Mouse (Mus musculus): ENCODE measurements at regions not wholly inside any gene's neighbourhood (a gene's known extent, or its start where the extent isn't known, plus 50 kb on each side); places are given as distances from the start of the nearest gene placed in this dataset.

GRCm38 (mm10) chr2:114808046-114808445 lies 153.3 kb upstream of the Dph6 start:
- Histone ChIP-seq H3K4me1 (replicated peaks; ENCODE audit: low read depth, low read length) (no peaks in the 10 kb centered on the region), H3K4me3 (replicated peaks; ENCODE audit: low read length) (no peak overlapping the region), H3K36me3 (ENCODE audit: insufficient read depth, low read length) (no peaks in the 10 kb centered on the region), H3K9me3 (ENCODE audit: low read length) (no peaks in the 10 kb centered on the region), H3K27me3 (ENCODE audit: insufficient read depth, low read length) (no peaks in the 10 kb centered on the region)
- TF ChIP-seq POU5F1 (IDR thresholded peaks at IDR 0.05; ENCODE audit: borderline replicate concordance, low read length) (no peak), CTCF (conservative IDR thresholded peaks at IDR 0.05; ENCODE audit: low read length) (no peak), NANOG (IDR thresholded peaks at IDR 0.05; ENCODE audit: borderline replicate concordance, low read length) (no peak)

GRCm38 (mm10) chr2:114812141-114812902 lies 157.6 kb upstream of the Dph6 start:
- Histone ChIP-seq H3K9me3 (ENCODE audit: low read length) (no peaks in the 10 kb centered on the region), H3K27me3 (ENCODE audit: insufficient read depth, low read length) (no peaks in the 10 kb centered on the region), H3K4me3 (replicated peaks; ENCODE audit: low read length) (no peak overlapping the region), H3K36me3 (ENCODE audit: insufficient read depth, low read length) (no peaks in the 10 kb centered on the region), H3K4me1 (replicated peaks; ENCODE audit: low read depth, low read length) (no peaks in the 10 kb centered on the region)
- TF ChIP-seq NANOG (IDR thresholded peaks at IDR 0.05; ENCODE audit: borderline replicate concordance, low read length) (no peak), POU5F1 (IDR thresholded peaks at IDR 0.05; ENCODE audit: borderline replicate concordance, low read length) (no peak), CTCF (conservative IDR thresholded peaks at IDR 0.05; ENCODE audit: low read length) (no peak)

GRCm38 (mm10) chr2:114812903-114813290 lies 158.1 kb upstream of the Dph6 start:
- Histone ChIP-seq H3K27me3 (ENCODE audit: insufficient read depth, low read length) (no peaks in the 10 kb centered on the region), H3K36me3 (ENCODE audit: insufficient read depth, low read length) (no peaks in the 10 kb centered on the region), H3K4me3 (replicated peaks; ENCODE audit: low read length) (no peak overlapping the region), H3K4me1 (replicated peaks; ENCODE audit: low read depth, low read length) (no peaks in the 10 kb centered on the region), H3K9me3 (ENCODE audit: low read length) (no peaks in the 10 kb centered on the region)
- TF ChIP-seq POU5F1 (IDR thresholded peaks at IDR 0.05; ENCODE audit: borderline replicate concordance, low read length) (no peak), CTCF (conservative IDR thresholded peaks at IDR 0.05; ENCODE audit: low read length) (no peak), NANOG (IDR thresholded peaks at IDR 0.05; ENCODE audit: borderline replicate concordance, low read length) (no peak)

GRCm38 (mm10) chr2:114822657-114823056 lies 167.9 kb upstream of the Dph6 start:
- no peak for TF ChIP-seq POU5F1 (IDR thresholded peaks at IDR 0.05; ENCODE audit: borderline replicate concordance, low read length)
- TF ChIP-seq CTCF (conservative IDR thresholded peaks at IDR 0.05; ENCODE audit: low read length), result no peak
- TF ChIP-seq NANOG (IDR thresholded peaks at IDR 0.05; ENCODE audit: borderline replicate concordance, low read length), result no peak
- no peak overlapping the region for H3K4me3 ChIP-seq (replicated peaks; ENCODE audit: low read length)
- H3K36me3 ChIP-seq (ENCODE audit: insufficient read depth, low read length), result no peaks in the 10 kb centered on the region
- H3K27me3 ChIP-seq (ENCODE audit: insufficient read depth, low read length), result no peaks in the 10 kb centered on the region
- no peaks in the 10 kb centered on the region for H3K4me1 ChIP-seq (replicated peaks; ENCODE audit: low read depth, low read length)
- no peaks in the 10 kb centered on the region for H3K9me3 ChIP-seq (ENCODE audit: low read length)

GRCm38 (mm10) chr2:114828192-114828591 lies 173.4 kb upstream of the Dph6 start:
- H3K4me3 ChIP-seq (replicated peaks; ENCODE audit: low read length), result no peak overlapping the region
- H3K27me3 ChIP-seq (ENCODE audit: insufficient read depth, low read length), result no peaks in the 10 kb centered on the region
- no peak for TF ChIP-seq CTCF (conservative IDR thresholded peaks at IDR 0.05; ENCODE audit: low read length)
- no peak for TF ChIP-seq NANOG (IDR thresholded peaks at IDR 0.05; ENCODE audit: borderline replicate concordance, low read length)
- no peak for TF ChIP-seq POU5F1 (IDR thresholded peaks at IDR 0.05; ENCODE audit: borderline replicate concordance, low read length)

GRCm38 (mm10) chr2:114835694-114836093 lies 180.9 kb upstream of the Dph6 start:
- no peaks in the 10 kb centered on the region for H3K36me3 ChIP-seq (ENCODE audit: insufficient read depth, low read length)
- no peaks in the 10 kb centered on the region for H3K9me3 ChIP-seq (ENCODE audit: low read length)
- H3K4me3 ChIP-seq (replicated peaks; ENCODE audit: low read length), result no peak overlapping the region
- TF ChIP-seq CTCF (conservative IDR thresholded peaks at IDR 0.05; ENCODE audit: low read length) (no peak), POU5F1 (IDR thresholded peaks at IDR 0.05; ENCODE audit: borderline replicate concordance, low read length) (no peak), NANOG (IDR thresholded peaks at IDR 0.05; ENCODE audit: borderline replicate concordance, low read length) (no peak)
- H3K27me3 ChIP-seq (ENCODE audit: insufficient read depth, low read length), result no peaks in the 10 kb centered on the region
- no peaks in the 10 kb centered on the region for H3K4me1 ChIP-seq (replicated peaks; ENCODE audit: low read depth, low read length)

More at GRCm38 (mm10) chr2:114828192-114828591, 173.4 kb upstream of the Dph6 start:
- Histone ChIP-seq H3K4me1 (replicated peaks; ENCODE audit: low read depth, low read length) (no peaks in the 10 kb centered on the region), H3K36me3 (ENCODE audit: insufficient read depth, low read length) (no peaks in the 10 kb centered on the region), H3K9me3 (ENCODE audit: low read length) (no peaks in the 10 kb centered on the region)

- no peak overlapping the region for H3K4me3 ChIP-seq (replicated peaks; ENCODE audit: low read length)
- no peaks in the 10 kb centered on the region for H3K4me1 ChIP-seq (replicated peaks; ENCODE audit: low read depth, low read length)
- no peaks in the 10 kb centered on the region for H3K9me3 ChIP-seq (ENCODE audit: low read length)
- no peaks in the 10 kb centered on the region for H3K36me3 ChIP-seq (ENCODE audit: insufficient read depth, low read length)
- no peaks in the 10 kb centered on the region for H3K27me3 ChIP-seq (ENCODE audit: insufficient read depth, low read length)
- TF ChIP-seq CTCF (conservative IDR thresholded peaks at IDR 0.05; ENCODE audit: low read length) (no peak), POU5F1 (IDR thresholded peaks at IDR 0.05; ENCODE audit: borderline replicate concordance, low read length) (no peak)
These were observed 189.1 kb upstream of the Dph6 start for GRCm38 (mm10) chr2:114843696-114844388.

- H3K36me3 ChIP-seq (ENCODE audit: insufficient read depth, low read length), result no peaks in the 10 kb centered on the region
- H3K4me1 ChIP-seq (replicated peaks; ENCODE audit: low read depth, low read length), result no peaks in the 10 kb centered on the region
- TF ChIP-seq CTCF (conservative IDR thresholded peaks at IDR 0.05; ENCODE audit: low read length) (no peak), POU5F1 (IDR thresholded peaks at IDR 0.05; ENCODE audit: borderline replicate concordance, low read length) (no peak), NANOG (IDR thresholded peaks at IDR 0.05; ENCODE audit: borderline replicate concordance, low read length) (no peak)
These were observed 189.6 kb upstream of the Dph6 start for GRCm38 (mm10) chr2:114844389-114844771.

More at GRCm38 (mm10) chr2:114844389-114844771, 189.6 kb upstream of the Dph6 start:
- no peak overlapping the region for H3K4me3 ChIP-seq (replicated peaks; ENCODE audit: low read length)
- no peaks in the 10 kb centered on the region for H3K9me3 ChIP-seq (ENCODE audit: low read length)
- no peaks in the 10 kb centered on the region for H3K27me3 ChIP-seq (ENCODE audit: insufficient read depth, low read length)
